Mouse (Mus musculus) heart, embryonic 13.5 days (tissue): ENCODE data around the gene Tap2. TPM values are rescaled to one million over a fixed set of nuclear protein-coding genes. Genes with fewer than 3 reads are reported as not detected.

ENCODE experiments used
- ATAC-seq: fragments of 200-750 bp; cut with Nextera tagmentation; 2 replicates; pipeline ENCODE4 v1.8.0; 2017; ENCODE audit warnings: moderate TSS enrichment; ENCODE audit not compliant: insufficient number of reproducible peaks, low FRiP score, low TSS enrichment; ENCODE audit errors: extremely low read depth
- H3K27ac ChIP-seq: fragments of 300-500 bp; sonication (generic); replicated peaks from 2 replicates; pipeline ENCODE4 v1.5.1; 2015; ENCODE audit warnings: moderate library complexity, mild to moderate bottlenecking, inconsistent platforms
- H3K27me3 ChIP-seq: fragments of 300-500 bp; sonication (generic); replicated peaks from 2 replicates; pipeline ENCODE4 v1.6.1; 2015; ENCODE audit warnings: mild to moderate bottlenecking, inconsistent platforms
- H3K36me3 ChIP-seq: fragments of 300-500 bp; sonication (generic); 2 replicates; pipeline ENCODE4 v1.6.1; 2015; ENCODE audit warnings: mild to moderate bottlenecking, inconsistent platforms
- H3K4me1 ChIP-seq: fragments of 300-500 bp; sonication (generic); 2 replicates; pipeline ENCODE4 v1.6.1; 2015; ENCODE audit warnings: inconsistent platforms
- H3K4me2 ChIP-seq: fragments of 300-500 bp; sonication (generic); 2 replicates; pipeline ENCODE4 v1.6.1; 2015; ENCODE audit warnings: inconsistent platforms, mild to moderate bottlenecking, moderate library complexity
- H3K4me3 ChIP-seq: fragments of 300-500 bp; sonication (generic); 2 replicates; pipeline ENCODE4 v1.5.1; 2015; ENCODE audit warnings: moderate library complexity, mild to moderate bottlenecking, inconsistent platforms
- H3K9ac ChIP-seq: fragments of 300-500 bp; sonication (generic); 2 replicates; pipeline ENCODE4 v1.6.1; 2015; ENCODE audit warnings: inconsistent platforms, mild to moderate bottlenecking, moderate library complexity
- H3K9me3 ChIP-seq: fragments of 300-500 bp; sonication (generic); 2 replicates; pipeline ENCODE4 v1.6.1; 2016; ENCODE audit warnings: inconsistent platforms
- WGBS: fragments of 180-500 bp; shearing (Covaris S2); methylation state at CpG from one replicate; pipeline ENCODE4 v1.1.7; 2015; ENCODE audit warnings: mixed read lengths; 5-methylcytosine and 5-hydroxymethylcytosine counted together
- polyA plus RNA-seq: library from polyadenylated mRNA; unstranded; fragments of >200 nt; fragmentation: Nextera tagmentation; extraction: Ambion mirVana; gene quantifications from 2 replicates; pipeline ENCODE4 v1.2.1, GENCODE M21; 2015

The Tap2 gene
- polyA plus RNA-seq, 1 experiment from 2014 or later: 1.8 TPM

- Histone ChIP-seq H3K27ac (no peak overlapping the region), H3K4me3 (no peak overlapping the region), H3K4me1 (no peaks in the 10 kb centered on the region), H3K9ac (no peak overlapping the region), H3K9me3 (no peaks in the 10 kb centered on the region), H3K27me3 (no peaks in the 10 kb centered on the region), H3K4me2 (no peak overlapping the region), H3K36me3 (no peaks in the 10 kb centered on the region)
- no peak for ATAC-seq
- 67% methylated on average over 5 of the region's 5 CpGs for WGBS
Observed at GRCm38 (mm10) chr17:34236691-34237090, 33.4 kb downstream of the Tap2 start.

DNA sequence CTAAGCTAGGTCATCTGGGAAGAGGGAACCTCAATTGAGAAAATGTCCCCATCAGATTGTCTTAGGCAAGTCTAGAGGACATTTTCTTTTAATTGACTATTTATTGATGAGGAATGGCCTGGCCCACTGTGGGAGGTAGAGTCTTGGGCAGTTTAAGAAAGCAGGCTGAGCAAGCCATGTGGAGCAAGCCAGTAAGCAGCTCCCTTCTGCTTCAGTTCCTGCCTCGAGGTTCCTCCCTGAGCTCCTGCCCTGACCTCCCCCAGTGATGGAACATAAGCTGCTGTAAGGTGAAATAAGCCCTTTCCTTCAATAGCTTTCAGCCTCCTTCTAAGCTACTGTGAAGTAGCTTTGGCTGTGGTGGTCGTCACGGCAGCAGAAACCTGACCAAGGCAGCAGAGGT lies 34.4 kb downstream of the Tap2 start:
- Histone ChIP-seq H3K9ac (no peak overlapping the region), H3K9me3 (no peaks in the 10 kb centered on the region), H3K4me3 (no peak overlapping the region), H3K4me1 (no peaks in the 10 kb centered on the region), H3K4me2 (no peak overlapping the region), H3K27ac (no peak overlapping the region), H3K36me3 (no peaks in the 10 kb centered on the region), H3K27me3 (no peaks in the 10 kb centered on the region)
- ATAC-seq: no peak
- 75% methylated on average over 3 of the region's 3 CpGs for WGBS

- Histone ChIP-seq H3K27me3 (no peaks in the 10 kb centered on the region), H3K36me3 (no peaks in the 10 kb centered on the region), H3K9me3 (no peaks in the 10 kb centered on the region), H3K4me2 (0 out of 2 replicates have a peak within 1 kb of the TSS, but pooled peaks have one; percentile 5), H3K4me1 (no peaks in the 10 kb centered on the region), H3K4me3 (no peak within 1 kb of the TSS), H3K27ac (no peak within 1 kb of the TSS), H3K9ac (no peak within 1 kb of the TSS)
- ATAC-seq: no peak
- WGBS: 57% methylated on average over 3 of the region's 3 CpGs
Observed at GRCm38 (mm10) chr17:34238706-34239105, 35.4 kb downstream of the Tap2 start, which contains the start of gene H2-Ob. H2-Ob (plus strand) TSS chr17:34238903.

DNA sequence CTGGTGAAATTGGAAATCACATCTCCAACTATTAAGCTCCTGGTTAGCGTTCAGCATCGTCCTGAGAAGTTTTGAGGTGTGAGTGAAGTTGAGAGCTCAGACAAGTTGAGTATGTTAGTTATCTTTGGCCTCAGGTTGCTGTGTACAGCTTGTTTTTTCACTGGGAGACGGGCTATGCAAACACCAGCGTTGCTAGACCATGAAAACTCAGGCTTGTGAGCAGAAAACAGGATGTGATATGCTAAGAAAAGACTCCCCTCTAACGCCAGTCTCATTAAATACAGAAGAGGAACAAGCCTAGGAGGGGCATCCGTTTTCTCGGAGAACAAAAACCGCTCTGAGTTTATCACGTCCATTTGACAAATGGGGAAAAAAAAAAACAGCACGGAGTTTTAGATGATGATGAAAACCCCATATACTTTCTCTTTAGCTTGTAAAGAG lies 36.3 kb downstream of the Tap2 start:
- ATAC-seq: no peak

DNA sequence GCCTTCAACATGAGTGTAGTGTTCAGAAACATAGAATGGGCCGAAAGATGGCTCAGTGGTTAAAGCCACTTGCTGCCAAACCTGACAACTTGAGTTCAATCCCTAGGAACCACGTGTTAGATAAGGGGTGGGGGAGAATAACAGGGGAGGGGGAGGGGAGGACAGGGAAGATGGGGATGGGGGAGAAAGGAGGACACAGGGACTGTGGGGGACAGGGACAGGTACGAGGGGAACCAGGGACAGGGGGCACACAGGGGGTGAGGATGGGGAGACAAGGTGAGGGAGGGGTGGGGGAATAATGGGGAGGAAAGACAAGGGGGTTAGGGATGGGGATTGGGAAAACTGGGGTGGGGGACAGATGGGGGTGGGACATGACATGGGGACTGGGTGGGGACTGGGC lies 37.0 kb downstream of the Tap2 start:
- Histone ChIP-seq H3K27ac (no peak overlapping the region), H3K4me1 (no peaks in the 10 kb centered on the region), H3K9me3 (no peaks in the 10 kb centered on the region), H3K4me3 (no peak overlapping the region), H3K4me2 (no peak overlapping the region), H3K36me3 (no peaks in the 10 kb centered on the region), H3K9ac (no peak overlapping the region), H3K27me3 (no peaks in the 10 kb centered on the region)
- ATAC-seq: no peak
- 42% methylated on average over 3 of the region's 3 CpGs for WGBS

More for the DNA sequence above, 36.3 kb downstream of the Tap2 start:
- Histone ChIP-seq H3K27me3 (no peaks in the 10 kb centered on the region), H3K27ac (no peak overlapping the region), H3K36me3 (no peaks in the 10 kb centered on the region), H3K4me3 (no peak overlapping the region), H3K9ac (no peak overlapping the region), H3K9me3 (no peaks in the 10 kb centered on the region), H3K4me1 (no peaks in the 10 kb centered on the region), H3K4me2 (0 out of 2 replicates have a peak overlapping the region, but pooled peaks have one; percentile 5)
- WGBS: 53% methylated on average over 10 of the region's 10 CpGs

- WGBS: 65% methylated on average over 6 of the region's 6 CpGs
- no peak overlapping the region for H3K27ac ChIP-seq
- no peak overlapping the region for H3K9ac ChIP-seq
- no peak overlapping the region for H3K4me2 ChIP-seq
- H3K9me3 ChIP-seq: no peaks in the 10 kb centered on the region
- ATAC-seq: no peak
- no peaks in the 10 kb centered on the region for H3K27me3 ChIP-seq
- H3K4me1 ChIP-seq: no peaks in the 10 kb centered on the region
- no peak overlapping the region for H3K4me3 ChIP-seq
- H3K36me3 ChIP-seq: no peaks in the 10 kb centered on the region
Observed at GRCm38 (mm10) chr17:34240916-34241315, 37.6 kb downstream of the Tap2 start.

- H3K4me3 ChIP-seq: no peak overlapping the region
- no peak overlapping the region for H3K4me2 ChIP-seq
- H3K9me3 ChIP-seq: no peaks in the 10 kb centered on the region
- H3K4me1 ChIP-seq: no peaks in the 10 kb centered on the region
- H3K27me3 ChIP-seq: peaks cover 18% of the 10 kb centered on the region; the same call in 1 of the 2 replicates
- WGBS: 68% methylated on average over 4 of the region's 4 CpGs
- no peak overlapping the region for H3K27ac ChIP-seq
- no peak overlapping the region for H3K9ac ChIP-seq
- no peaks in the 10 kb centered on the region for H3K36me3 ChIP-seq
- ATAC-seq: no peak
Observed at GRCm38 (mm10) chr17:34244656-34245055, 41.3 kb downstream of the Tap2 start.

DNA sequence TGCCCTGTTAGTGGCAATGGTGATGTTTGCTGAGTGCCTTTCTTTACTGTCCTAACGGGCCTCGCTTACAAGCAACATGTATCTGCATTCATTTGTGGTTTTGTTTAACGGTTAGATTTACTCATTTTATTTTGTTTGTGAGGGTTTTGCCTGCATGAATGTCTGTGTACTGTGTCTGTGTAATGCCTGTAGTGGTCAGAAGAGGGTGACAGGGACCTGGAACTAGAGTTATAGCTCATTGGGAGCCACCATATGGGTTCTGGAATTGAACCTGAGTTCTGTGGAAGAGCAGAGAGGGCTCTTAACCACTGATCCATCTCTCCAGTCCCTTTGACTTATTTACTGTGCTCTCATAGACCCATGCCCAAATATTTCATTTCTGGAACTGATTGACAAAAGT lies 43.7 kb downstream of the Tap2 start:
- 65% methylated on average over 3 of the region's 3 CpGs for WGBS
- Histone ChIP-seq H3K4me3 (no peak overlapping the region), H3K9ac (no peak overlapping the region), H3K27me3 (peaks cover 27% of the 10 kb centered on the region), H3K36me3 (no peaks in the 10 kb centered on the region), H3K27ac (no peak overlapping the region), H3K4me2 (no peak overlapping the region), H3K9me3 (no peaks in the 10 kb centered on the region), H3K4me1 (no peaks in the 10 kb centered on the region)
- ATAC-seq: no peak

- H3K36me3 ChIP-seq: no peaks in the 10 kb centered on the region
- H3K27me3 ChIP-seq: peaks cover 27% of the 10 kb centered on the region
- H3K4me3 ChIP-seq: no peak overlapping the region
- H3K9ac ChIP-seq: no peak overlapping the region
- H3K4me2 ChIP-seq: no peak overlapping the region
- H3K27ac ChIP-seq: no peak overlapping the region
- no peaks in the 10 kb centered on the region for H3K9me3 ChIP-seq
- WGBS: 67% methylated on average over 2 of the region's 2 CpGs
- H3K4me1 ChIP-seq: no peaks in the 10 kb centered on the region
- no peak for ATAC-seq
Observed at GRCm38 (mm10) chr17:34248764-34249163, 45.4 kb downstream of the Tap2 start.

DNA sequence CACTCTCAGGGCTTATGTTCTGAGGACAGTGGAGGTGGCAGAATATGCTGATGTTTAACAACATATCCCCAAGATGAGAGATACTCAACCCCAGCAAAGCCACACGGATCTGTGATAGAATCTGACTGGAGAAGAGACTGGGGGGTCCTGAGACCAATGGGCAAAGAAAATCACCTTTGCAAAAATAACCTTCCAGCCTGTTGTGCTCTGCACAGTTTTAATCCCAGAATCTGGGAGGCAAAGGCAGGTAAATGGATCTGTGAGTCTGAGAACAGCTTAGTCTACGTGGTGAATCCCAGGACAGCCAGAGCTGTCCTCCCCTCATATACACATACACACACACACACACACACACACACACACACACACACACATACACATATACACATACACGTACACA lies 46.0 kb downstream of the Tap2 start:
- Histone ChIP-seq H3K27ac (no peak overlapping the region), H3K4me2 (no peak overlapping the region), H3K4me1 (no peaks in the 10 kb centered on the region), H3K36me3 (no peaks in the 10 kb centered on the region), H3K4me3 (no peak overlapping the region), H3K9me3 (no peaks in the 10 kb centered on the region), H3K9ac (no peak overlapping the region), H3K27me3 (peaks cover 27% of the 10 kb centered on the region)
- 37% methylated on average over 3 of the region's 3 CpGs for WGBS
- ATAC-seq: no peak

- Histone ChIP-seq H3K4me2 (no peak overlapping the region), H3K9me3 (no peaks in the 10 kb centered on the region), H3K4me3 (no peak overlapping the region), H3K36me3 (no peaks in the 10 kb centered on the region), H3K9ac (no peak overlapping the region), H3K27ac (no peak overlapping the region), H3K27me3 (peaks cover 27% of the 10 kb centered on the region), H3K4me1 (no peaks in the 10 kb centered on the region)
- 19% methylated on average over 4 of the region's 4 CpGs for WGBS
- ATAC-seq: no peak
Observed at GRCm38 (mm10) chr17:34249878-34250277, 46.6 kb downstream of the Tap2 start.

DNA sequence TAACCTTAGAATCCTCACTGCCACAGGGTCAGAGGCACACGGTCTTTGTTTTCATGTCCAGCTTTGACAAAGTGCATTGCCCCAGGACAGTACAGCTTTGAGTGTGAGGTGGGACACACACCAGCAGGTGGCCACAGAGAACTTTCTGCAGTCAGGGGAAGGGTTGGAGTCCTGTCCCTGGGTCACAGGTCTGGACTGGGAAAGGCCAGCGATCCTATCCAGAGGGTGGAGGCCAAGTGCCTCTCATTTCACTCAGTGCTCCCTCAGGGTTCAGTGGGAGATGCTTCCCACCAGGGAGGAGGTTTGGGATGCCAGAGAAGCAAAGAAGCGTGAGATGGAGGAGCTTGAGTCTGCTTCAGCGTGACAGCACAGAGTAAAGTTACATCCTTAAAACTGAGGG lies 48.3 kb downstream of the Tap2 start:
- Histone ChIP-seq H3K27me3 (peaks cover 30% of the 10 kb centered on the region), H3K9me3 (no peaks in the 10 kb centered on the region), H3K4me3 (no peak overlapping the region), H3K36me3 (no peaks in the 10 kb centered on the region), H3K9ac (no peak overlapping the region), H3K4me1 (no peaks in the 10 kb centered on the region), H3K27ac (no peak overlapping the region), H3K4me2 (no peak overlapping the region)
- ATAC-seq: no peak
- 45% methylated on average over 4 of the region's 4 CpGs for WGBS
